Mouse (Mus musculus) lung, embryonic 16.5 days (tissue): ENCODE measurements around the gene 9330182L06Rik. TPM values are rescaled to one million over a fixed set of nuclear protein-coding genes. Genes with fewer than 3 reads are reported as not detected.
A peak's percentile ranks its signal among the peaks of the same experiment; 100 is the strongest.

Experiments
- ATAC-seq: fragments of 200-750 bp; cut with Nextera tagmentation; 2 replicates; pipeline ENCODE4 v1.8.0; 2017; ENCODE audit warnings: low read depth, mild to moderate bottlenecking, moderate library complexity
- H3K27ac ChIP-seq: fragments of 300-500 bp; sonication (generic); 2 replicates; pipeline ENCODE4 v1.5.1; 2014; ENCODE audit warnings: mild to moderate bottlenecking, control low read depth, low read length
- H3K27me3 ChIP-seq: fragments of 300-500 bp; sonication (generic); 2 replicates; pipeline ENCODE4 v1.6.1; 2014; ENCODE audit warnings: low read depth, low read length, mixed read lengths; ENCODE audit not compliant: control insufficient read depth, insufficient read depth
- H3K36me3 ChIP-seq: fragments of 300-500 bp; sonication (generic); 2 replicates; pipeline ENCODE4 v1.6.1; 2014; ENCODE audit warnings: low read length; ENCODE audit not compliant: control insufficient read depth, insufficient read depth
- H3K4me1 ChIP-seq: fragments of 300-500 bp; sonication (generic); replicated peaks from 2 replicates; pipeline ENCODE4 v1.6.1; 2014; ENCODE audit warnings: low read length, mixed read lengths; ENCODE audit not compliant: control insufficient read depth, insufficient read depth
- H3K4me2 ChIP-seq: fragments of 300-500 bp; sonication (generic); 2 replicates; pipeline ENCODE4 v1.6.1; 2014; ENCODE audit warnings: low read depth, low read length, control low read depth
- H3K4me3 ChIP-seq: fragments of 300-500 bp; sonication (generic); 2 replicates; pipeline ENCODE4 v1.5.1; 2014; ENCODE audit warnings: mild to moderate bottlenecking, low read length, control low read depth
- H3K9ac ChIP-seq: fragments of 300-500 bp; sonication (generic); 2 replicates; pipeline ENCODE4 v1.6.1; 2014; ENCODE audit warnings: low read length, control low read depth
- H3K9me3 ChIP-seq: fragments of 300-500 bp; sonication (generic); 2 replicates; pipeline ENCODE4 v1.6.1; 2016; ENCODE audit warnings: low read length; ENCODE audit not compliant: control insufficient read depth
- WGBS: fragments of 180-500 bp; shearing (Covaris S2); extraction: QIAGEN DNeasy Blood & Tissue Kit; methylation state at CpG from one replicate; pipeline ENCODE4 v1.1.7; 2014; 5-methylcytosine and 5-hydroxymethylcytosine counted together
- polyA plus RNA-seq: library from polyadenylated mRNA; unstranded; fragments of >200 nt; fragmentation: Nextera tagmentation; extraction: Ambion mirVana; gene quantifications from 2 replicates; pipeline ENCODE4 v1.2.1, GENCODE M21; 2015

Gene 9330182L06Rik
- polyA plus RNA-seq, 1 experiment from 2014 or later = 3.2 TPM

GRCm38 (mm10) chr5:9354257-9354656 lies 88.3 kb downstream of the 9330182L06Rik start:
- Histone ChIP-seq H3K27me3 (no peaks in the 10 kb centered on the region), H3K36me3 (no peaks in the 10 kb centered on the region), H3K4me2 (no peak overlapping the region), H3K9ac (no peak overlapping the region), H3K9me3 (no peaks in the 10 kb centered on the region), H3K4me3 (no peak overlapping the region), H3K27ac (no peak overlapping the region), H3K4me1 (no peaks in the 10 kb centered on the region)
- WGBS = 92% methylated on average over 1 of the region's 1 CpGs
- ATAC-seq = no peak

GRCm38 (mm10) chr5:9358076-9358475 lies 92.2 kb downstream of the 9330182L06Rik start:
- no peaks in the 10 kb centered on the region for H3K4me1 ChIP-seq
- H3K36me3 ChIP-seq = no peaks in the 10 kb centered on the region
- H3K4me2 ChIP-seq = no peak overlapping the region
- no peak for ATAC-seq
- no peaks in the 10 kb centered on the region for H3K9me3 ChIP-seq
- WGBS = 41% methylated on average over 2 of the region's 2 CpGs
- no peaks in the 10 kb centered on the region for H3K27me3 ChIP-seq
- H3K9ac ChIP-seq = no peak overlapping the region
- H3K27ac ChIP-seq = no peak overlapping the region
- no peak overlapping the region for H3K4me3 ChIP-seq

- no peak overlapping the region for H3K27ac ChIP-seq
- H3K9me3 ChIP-seq = no peaks in the 10 kb centered on the region
- no peak for ATAC-seq
- no peaks in the 10 kb centered on the region for H3K27me3 ChIP-seq
- H3K4me1 ChIP-seq = no peaks in the 10 kb centered on the region
- H3K9ac ChIP-seq = no peak overlapping the region
- H3K4me3 ChIP-seq = no peak overlapping the region
- no peaks in the 10 kb centered on the region for H3K36me3 ChIP-seq
- 69% methylated on average over 7 of the region's 7 CpGs for WGBS
- no peak overlapping the region for H3K4me2 ChIP-seq
Observed at GRCm38 (mm10) chr5:9361982-9362661, 96.2 kb downstream of the 9330182L06Rik start.

- H3K27ac ChIP-seq = no peak overlapping the region
- WGBS = 67% methylated on average over 1 of the region's 1 CpGs
- no peak for ATAC-seq
- H3K4me2 ChIP-seq = no peak overlapping the region
- no peaks in the 10 kb centered on the region for H3K36me3 ChIP-seq
- H3K9ac ChIP-seq = no peak overlapping the region
- H3K9me3 ChIP-seq = no peaks in the 10 kb centered on the region
- H3K27me3 ChIP-seq = no peaks in the 10 kb centered on the region
- no peak overlapping the region for H3K4me3 ChIP-seq
- H3K4me1 ChIP-seq = no peaks in the 10 kb centered on the region
Observed at GRCm38 (mm10) chr5:9364937-9365336, 99.0 kb downstream of the 9330182L06Rik start.

- ATAC-seq = no peak
- Histone ChIP-seq H3K36me3 (no peaks in the 10 kb centered on the region), H3K9me3 (no peaks in the 10 kb centered on the region), H3K9ac (no peak overlapping the region), H3K4me1 (no peaks in the 10 kb centered on the region), H3K27me3 (no peaks in the 10 kb centered on the region), H3K4me2 (no peak overlapping the region), H3K4me3 (no peak overlapping the region), H3K27ac (no peak overlapping the region)
- 58% methylated on average over 11 of the region's 11 CpGs for whole genome bisulfite sequencing
Observed at GRCm38 (mm10) chr5:9367920-9368692, 102.2 kb downstream of the 9330182L06Rik start.

GRCm38 (mm10) chr5:9371127-9371526 lies 105.2 kb downstream of the 9330182L06Rik start:
- Histone ChIP-seq H3K27ac (no peak overlapping the region), H3K4me2 (no peak overlapping the region), H3K36me3 (no peaks in the 10 kb centered on the region), H3K4me1 (no peaks in the 10 kb centered on the region), H3K9me3 (no peaks in the 10 kb centered on the region), H3K9ac (no peak overlapping the region), H3K27me3 (no peaks in the 10 kb centered on the region), H3K4me3 (no peak overlapping the region)
- 75% methylated on average over 3 of the region's 3 CpGs for WGBS
- ATAC-seq = no peak

- no peak overlapping the region for H3K4me3 ChIP-seq
- no peak for ATAC-seq
- no peak overlapping the region for H3K9ac ChIP-seq
- H3K27ac ChIP-seq = no peak overlapping the region
- 78% methylated on average over 4 of the region's 4 CpGs for WGBS
- no peaks in the 10 kb centered on the region for H3K9me3 ChIP-seq
- H3K4me2 ChIP-seq = no peak overlapping the region
- no peaks in the 10 kb centered on the region for H3K27me3 ChIP-seq
- H3K36me3 ChIP-seq = no peaks in the 10 kb centered on the region
- no peaks in the 10 kb centered on the region for H3K4me1 ChIP-seq
Observed at GRCm38 (mm10) chr5:9373341-9373740, 107.4 kb downstream of the 9330182L06Rik start.

- ATAC-seq = no peak
- no peak overlapping the region for H3K9ac ChIP-seq
- H3K4me1 ChIP-seq = no peaks in the 10 kb centered on the region
- no peak overlapping the region for H3K4me2 ChIP-seq
- no peak overlapping the region for H3K27ac ChIP-seq
- no peaks in the 10 kb centered on the region for H3K36me3 ChIP-seq
- no peaks in the 10 kb centered on the region for H3K9me3 ChIP-seq
- no peaks in the 10 kb centered on the region for H3K27me3 ChIP-seq
- H3K4me3 ChIP-seq = no peak overlapping the region
- 73% methylated on average over 7 of the region's 7 CpGs for WGBS
Observed at GRCm38 (mm10) chr5:9389968-9390367, 124.0 kb downstream of the 9330182L06Rik start.

- Histone ChIP-seq H3K4me1 (no peaks in the 10 kb centered on the region), H3K9me3 (no peaks in the 10 kb centered on the region), H3K27me3 (no peaks in the 10 kb centered on the region), H3K27ac (no peak overlapping the region), H3K4me3 (no peak overlapping the region), H3K36me3 (no peaks in the 10 kb centered on the region), H3K9ac (no peak overlapping the region), H3K4me2 (no peak overlapping the region)
- WGBS = 42% methylated on average over 1 of the region's 1 CpGs
- ATAC-seq = peak; percentile 88
Observed at GRCm38 (mm10) chr5:9391858-9392393, 126.0 kb downstream of the 9330182L06Rik start.
